Mouse (Mus musculus): Measurements from ENCODE around the gene Hsd17b11. TPM values are rescaled to one million over a fixed set of nuclear protein-coding genes. Genes with fewer than 3 reads are reported as not detected.

Gene Hsd17b11
- total and polyA plus RNA-seq, 3 experiments = 9.4 to 25.8 (median 15.3) TPM

DNA sequence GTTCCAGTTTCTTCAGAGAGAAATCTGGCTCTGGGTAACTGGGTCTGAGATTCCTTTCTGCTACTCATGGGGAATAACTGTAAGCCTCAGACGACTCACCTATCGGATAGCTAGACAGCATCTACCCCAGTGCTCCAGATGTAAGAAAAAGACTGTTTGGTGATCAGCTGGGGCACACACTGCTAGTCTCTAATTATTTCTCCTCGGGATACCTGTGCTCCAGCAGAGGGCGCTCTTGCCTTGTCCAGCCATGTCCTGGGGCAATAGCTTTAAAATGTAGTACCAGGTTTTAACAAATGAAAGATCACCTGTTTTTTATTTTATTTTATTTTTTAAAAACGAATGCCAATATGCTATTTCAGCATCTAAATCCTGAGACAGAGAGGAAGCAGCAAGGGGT, 22.0 kb downstream of the Hsd17b11 start:
- H3K9ac ChIP-seq (ENCODE audit: insufficient read depth, low read depth) = no peak overlapping the region
- H3K4me1 ChIP-seq (ENCODE audit: control insufficient read depth in 1 of 2, insufficient read depth in 2 of 2) = no peaks in the 10 kb centered on the region
- H3K4me2 ChIP-seq (ENCODE audit: insufficient read depth, low read depth, poor library complexity, severe bottlenecking) = no peak overlapping the region
- H3K79me2 ChIP-seq (replicated peaks; ENCODE audit: control insufficient read depth, extremely low read depth, insufficient read depth, poor library complexity, severe bottlenecking) = no peaks in the 10 kb centered on the region
- no peak overlapping the region for H3K4me3 ChIP-seq (replicated peaks in 1 of 3; ENCODE audit: low read depth in 2 of 3, low read length in 2 of 3, poor library complexity in 1 of 3)
- H3K36me3 ChIP-seq (replicated peaks in 1 of 2; ENCODE audit: control insufficient read depth in 1 of 2, insufficient read depth in 1 of 2, low read length in 1 of 2) = peaks cover 6 to 27% of the 10 kb centered on the region in 2 experiments
- H3K9me3 ChIP-seq (replicated peaks; ENCODE audit: low read length) = no peaks in the 10 kb centered on the region
- no peak overlapping the region for H3K27ac ChIP-seq (ENCODE audit: insufficient read depth, low read depth)
- TF ChIP-seq POLR2AphosphoS2 (IDR thresholded peaks at IDR 0.05; ENCODE audit: low read depth, low read length) (no peak), IRF4 (IDR thresholded peaks at IDR 0.05; ENCODE audit: low read depth, low read length) (peak; percentile 18; the same call in 1 of the 2 replicates), ZC3H11A (IDR thresholded peaks at IDR 0.05; ENCODE audit: low read depth, low read length) (peak; percentile 78), POLR2A (IDR thresholded peaks at IDR 0.05; ENCODE audit: low read depth, low read length) (no peak), UBTF (IDR thresholded peaks at IDR 0.05; ENCODE audit: low read depth, low read length) (no peak), SIN3A (IDR thresholded peaks at IDR 0.05; ENCODE audit: low read length) (0 out of 2 replicates have a peak, but pooled peaks have one; percentile 35), CTCF (conservative IDR thresholded peaks at IDR 0.05 in 1 of 2, IDR thresholded peaks at IDR 0.05 in 1 of 2; ENCODE audit: low read depth in 2 of 2, low read length in 2 of 2) (peak; percentile 77 to 97), SMC3 (IDR thresholded peaks at IDR 0.05; ENCODE audit: low read depth, low read length) (peak; percentile 95), RAD21 (IDR thresholded peaks at IDR 0.05; ENCODE audit: low read depth, low read length) (peak; percentile 98)
- in situ Hi-C loops (cut with MboI; ENCODE audit: low pct_ligation_motif_present, low pct_unique_long_range_greater_than_20kb, low sequenced_read_pairs) = loop anchor here (5.0 kb wide), 1 partner anchor 38 kb away; no protein-coding TSS in a partner anchor
- dilution Hi-C loops (cut with MboI; ENCODE audit: extremely low pct_ligation_motif_present, extremely low pct_unique_long_range_greater_than_20kb, low sequenced_read_pairs) = no loop called here
- DNase-seq (ENCODE audit: extremely low read depth) = peak; percentile 81
- no peaks in the 10 kb centered on the region for H3K27me3 ChIP-seq (replicated peaks)

GRCm38 (mm10) chr5:103998739-103999138, 23.0 kb downstream of the Hsd17b11 start:
- TF ChIP-seq TCF12 (IDR thresholded peaks at IDR 0.05; ENCODE audit: low read depth, low read length) = no peak
- no peak for TF ChIP-seq POLR2AphosphoS2 (IDR thresholded peaks at IDR 0.05; ENCODE audit: low read depth, low read length)
- no peak for TF ChIP-seq BHLHE40 (IDR thresholded peaks at IDR 0.05; ENCODE audit: low read depth, low read length)
- TF ChIP-seq E2F4 (IDR thresholded peaks at IDR 0.05; ENCODE audit: insufficient replicate concordance, low read depth, low read length) = no peak
- no peak for TF ChIP-seq UBTF (IDR thresholded peaks at IDR 0.05; ENCODE audit: low read depth, low read length)
- no peak for TF ChIP-seq GABPA (IDR thresholded peaks at IDR 0.05; ENCODE audit: insufficient replicate concordance, low read depth, low read length)
- TF ChIP-seq MAX (IDR thresholded peaks at IDR 0.05; ENCODE audit: low read length) = no peak
- TF ChIP-seq USF2 (conservative IDR thresholded peaks at IDR 0.05; ENCODE audit: low read depth, low read length) = no peak
- no peak for TF ChIP-seq MAFK (IDR thresholded peaks at IDR 0.05; ENCODE audit: insufficient replicate concordance, low read length)
- no peak for TF ChIP-seq KAT2A (IDR thresholded peaks at IDR 0.05; ENCODE audit: insufficient replicate concordance, low read length)
- no peak for TF ChIP-seq ZC3H11A (IDR thresholded peaks at IDR 0.05; ENCODE audit: low read depth, low read length)
- no peak for TF ChIP-seq NRF1 (IDR thresholded peaks at IDR 0.05; ENCODE audit: low read depth, low read length)
- no peak for TF ChIP-seq USF1 (IDR thresholded peaks at IDR 0.05; ENCODE audit: low read depth, low read length)
- no peak for TF ChIP-seq TBP (conservative IDR thresholded peaks at IDR 0.05; ENCODE audit: low read depth, low read length)
- no peak overlapping the region for H3K27ac ChIP-seq (ENCODE audit: insufficient read depth, low read depth)
- dilution Hi-C loops (cut with MboI; ENCODE audit: extremely low pct_ligation_motif_present, extremely low pct_unique_long_range_greater_than_20kb, low sequenced_read_pairs) (no loop called here), in situ Hi-C loops (cut with MboI; ENCODE audit: low pct_ligation_motif_present, low pct_unique_long_range_greater_than_20kb, low sequenced_read_pairs) (loop anchor here (5.0 kb wide), 1 partner anchor 39 kb away; no protein-coding TSS in a partner anchor)
- no peak overlapping the region for H3K4me3 ChIP-seq (replicated peaks in 1 of 3; ENCODE audit: low read depth in 2 of 3, low read length in 2 of 3, poor library complexity in 1 of 3)
- no peak overlapping the region for H3K9ac ChIP-seq (ENCODE audit: insufficient read depth, low read depth)
- H3K4me2 ChIP-seq (ENCODE audit: insufficient read depth, low read depth, poor library complexity, severe bottlenecking) = no peak overlapping the region
- no peak for DNase-seq (ENCODE audit: extremely low read depth)
- H3K9me3 ChIP-seq (replicated peaks; ENCODE audit: low read length) = no peaks in the 10 kb centered on the region
- no peaks in the 10 kb centered on the region for H3K27me3 ChIP-seq (replicated peaks)
- peaks cover 6 to 30% of the 10 kb centered on the region in 2 experiments for H3K36me3 ChIP-seq (replicated peaks in 1 of 2; ENCODE audit: control insufficient read depth in 1 of 2, insufficient read depth in 1 of 2, low read length in 1 of 2)
- no peaks in the 10 kb centered on the region for H3K79me2 ChIP-seq (replicated peaks; ENCODE audit: control insufficient read depth, extremely low read depth, insufficient read depth, poor library complexity, severe bottlenecking)
- H3K4me1 ChIP-seq (ENCODE audit: control insufficient read depth in 1 of 2, insufficient read depth in 2 of 2) = no peaks in the 10 kb centered on the region

Data from CH12.LX (cell line).